Mouse (Mus musculus) urinary bladder, postnatal 4 days (tissue): ENCODE results near the gene A630095E13Rik.
A peak's percentile ranks its signal among the peaks of the same experiment; 100 is the strongest.
"Not testable (repeated sequence)": the region's sequence is repeated elsewhere in the genome, so short reads cannot be mapped to it uniquely, and the experiment has no call there.

Experiments
- DNase-seq, 2 experiments: peaks; one replicate each; pipeline ENCODE4 v3.0.0; 2021 to 2022; ENCODE audit warnings: low spot score in 2 of 2

A630095E13Rik gene

GRCm38 (mm10) chr9:36643276-36643675 lies at the start of gene A630095E13Rik:
Gene A630095E13Rik (minus strand): TSS chr9:36643376.
- DNase-seq, result not testable (repeated sequence)

GRCm38 (mm10) chr9:36692920-36693319 lies 49.7 kb upstream of the A630095E13Rik start, which contains the start of gene Acrv1:
Gene Acrv1 (plus strand): TSS chr9:36693220.
- no peak for DNase-seq

- no peak for DNase-seq
Observed at GRCm38 (mm10) chr9:36687329-36687728, 44.2 kb upstream of the A630095E13Rik start.

- peak in 1 of 2 experiments; percentile 17 for DNase-seq
Observed at GRCm38 (mm10) chr9:36681424-36681823, 38.2 kb upstream of the A630095E13Rik start.
